ENCODE assay signal across 14 mouse cellular contexts in genomic region chr19:21160946-21161345, GRCm38 (mm10).
DNase-seq lines count a peak whose midpoint lies in the region; ATAC-seq lines count a peak whose summit lies in the region.
"Had no signal": no experiment of that assay in that cellular context is flagged by ENCODE, and none has a peak within 500 bp of the region (broad histone marks: within the 10 kb centered on the region; RNA-seq: fewer than 3 reads in every experiment).

No protein-coding gene starts in this region.

- no peak overlapping the region for H3K4me2 ChIP-seq in forebrain, embryonic 12.5 days
- H3K4me2 ChIP-seq: forebrain, embryonic 13.5 days had no signal

- WGBS in forebrain, embryonic 10.5 days: 3% methylated on average over 4 of the region's 4 CpGs
- 3% methylated on average over 4 of the region's 4 CpGs for WGBS in forebrain, embryonic 12.5 days

- no peaks in the 10 kb centered on the region for H3K36me3 ChIP-seq in forebrain, embryonic 10.5 days (replicated peaks)
- no peaks in the 10 kb centered on the region for H3K36me3 ChIP-seq in forebrain, embryonic 12.5 days (replicated peaks)

- 0 out of 2 replicates have a peak overlapping the region, but pooled peaks have one; percentile 48 for H3K27ac ChIP-seq in forebrain, embryonic 10.5 days
- H3K27ac ChIP-seq in forebrain, embryonic 12.5 days: no peak overlapping the region
- H3K27ac ChIP-seq: forebrain, embryonic 13.5 days; macrophage had no signal

- DNase-seq in forebrain, embryonic 10.5 days (ENCODE audit: extremely low spot score, low spot score): peak; percentile 45
- peak; percentile 74 for DNase-seq in embryo, embryonic 9.5 days (ENCODE audit: extremely low spot score)
- DNase-seq in kidney, adult 9 months: peak; percentile 90
- peak; percentile 69 for DNase-seq in mesoderm, embryonic 11.5 days (ENCODE audit: low read depth, low spot score)
- DNase-seq in lung, adult 18-20 months: no peak
- DNase-seq in gastrocnemius, postnatal 10 days: no peak
- DNase-seq: cerebellum, adult 9-10 months; heart, adult 18-20 months; right cerebral cortex, postnatal 14 days had no signal

- H3K9me3 ChIP-seq in forebrain, embryonic 10.5 days: no peaks in the 10 kb centered on the region
- 0 out of 2 replicates have a peak, but pooled peaks cover under 1% of the 10 kb centered on the region for H3K9me3 ChIP-seq in forebrain, embryonic 12.5 days
- H3K9me3 ChIP-seq: forebrain, embryonic 13.5 days had no signal

- peaks cover 35% of the 10 kb centered on the region for H3K4me1 ChIP-seq in forebrain, embryonic 10.5 days
- H3K4me1 ChIP-seq in forebrain, embryonic 12.5 days: peaks cover 19% of the 10 kb centered on the region

- no peak for ATAC-seq in forebrain, embryonic 12.5 days (ENCODE audit: low FRiP score)
- ATAC-seq in CD4-positive, CD25-positive, alpha-beta regulatory T cell, adult 4 months: no peak
- ATAC-seq: forebrain, embryonic 13.5 days; inflammation-experienced regulatory T-cells, adult 6 months had no signal

- no peak overlapping the region for H3K9ac ChIP-seq in forebrain, embryonic 12.5 days
- H3K9ac ChIP-seq: forebrain, embryonic 13.5 days had no signal

- H3K27me3 ChIP-seq in forebrain, embryonic 10.5 days (ENCODE audit: poor library complexity, severe bottlenecking): peaks cover 24% of the 10 kb centered on the region
- H3K27me3 ChIP-seq in forebrain, embryonic 12.5 days: peaks cover 10% of the 10 kb centered on the region; the same call in 1 of the 2 replicates

- H3K4me3 ChIP-seq in forebrain, embryonic 10.5 days: no peak overlapping the region
- H3K4me3 ChIP-seq in forebrain, embryonic 12.5 days (replicated peaks): no peak overlapping the region
- H3K4me3 ChIP-seq: forebrain, embryonic 13.5 days had no signal

Comparison
In these comparisons a context has a peak if more than half of its experiments do, and no peak if none do; other contexts are left out.
1. DNase-seq: peak in forebrain, embryonic 10.5 days (single experiment), embryo, embryonic 9.5 days (single experiment), kidney, adult 9 months (single experiment) and mesoderm, embryonic 11.5 days (single experiment); none in lung, adult 18-20 months (0 of 2) and gastrocnemius, postnatal 10 days (single experiment).